Mouse (Mus musculus) gastrocnemius, adult 18-20 months (tissue): ENCODE measurements around the gene Pramef25. TPM values are rescaled to one million over a fixed set of nuclear protein-coding genes. Genes with fewer than 3 reads are reported as not detected.
A peak's percentile ranks its signal among the peaks of the same experiment; 100 is the strongest.
"Not testable (repeated sequence)": the region's sequence is repeated elsewhere in the genome, so short reads cannot be mapped to it uniquely, and the experiment has no call there.

Experiments used
- DNase-seq: peaks from one replicate; pipeline ENCODE4 v3.0.0; 2021; ENCODE audit warnings: low spot score
- long read RNA-seq, 2 experiments: library from polyadenylated mRNA; stranded (forward); transcript quantifications; one replicate each; pipeline ENCODE4 v2.0.0; 2021
- total RNA-seq, 2 experiments: library from RNA; stranded (reverse); gene quantifications; 2 replicates each; pipeline ENCODE4 v1.2.3; 2021

Gene Pramef25
- not detected for total RNA-seq
- long read RNA-seq, experiment 1 = 0 reads
- long read RNA-seq, experiment 2 = 0 reads

- DNase-seq = not testable (repeated sequence)
Measured at GRCm38 (mm10) chr4:143950916-143951315, at the start of gene Pramef25. Gene Pramef25 (minus strand): TSS chr4:143951016.

DNA sequence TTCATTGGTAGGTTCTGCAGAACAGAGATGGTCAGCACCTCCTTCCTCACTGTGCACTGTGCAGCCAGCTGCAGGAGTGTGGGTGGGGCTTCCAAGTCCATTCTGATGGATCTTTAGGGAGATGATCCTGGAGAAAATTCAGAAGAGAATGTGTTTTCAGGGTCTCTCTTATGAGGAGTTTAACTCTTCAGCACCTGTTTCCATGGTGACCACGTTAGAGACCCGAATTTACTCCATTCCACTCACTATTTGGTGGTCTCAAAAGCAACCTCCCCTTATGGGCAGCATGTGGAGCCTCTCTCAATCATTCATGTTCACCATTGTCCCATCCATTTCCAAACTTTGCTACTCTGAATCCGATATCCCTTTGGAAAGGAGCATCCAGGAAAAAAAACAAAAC, 43.5 kb upstream of the Pramef25 start, which contains the start of gene Pramef17:
Gene Pramef17 (minus strand): TSS at position 101 of the 400 bp plus-strand sequence.
- DNase-seq = not testable (repeated sequence)

GRCm38 (mm10) chr4:143988126-143988525, 37.3 kb upstream of the Pramef25 start:
- DNase-seq = peak; percentile 59

GRCm38 (mm10) chr4:143987475-143987941, 36.7 kb upstream of the Pramef25 start:
- DNase-seq = peak; percentile 63

DNA sequence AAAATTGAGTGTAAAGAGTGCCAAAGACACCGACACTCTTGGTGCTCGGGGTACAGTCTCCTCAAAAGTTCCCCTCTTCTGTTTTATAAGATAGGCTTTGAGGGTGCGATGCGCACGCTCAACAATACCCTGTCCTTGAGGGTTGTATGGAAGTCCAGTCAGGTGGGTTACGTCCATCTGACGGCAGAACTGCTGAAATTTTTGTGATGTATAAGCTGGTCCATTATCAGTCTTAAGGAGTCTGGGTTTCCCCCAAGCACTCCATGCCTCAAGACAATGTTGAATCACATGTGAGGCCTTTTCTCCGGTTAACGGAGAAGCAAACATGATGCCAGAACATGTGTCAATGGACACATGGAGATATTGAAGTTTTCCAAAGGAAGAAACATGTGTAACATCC, 34.9 kb upstream of the Pramef25 start:
- DNase-seq = peak; percentile 31

DNA sequence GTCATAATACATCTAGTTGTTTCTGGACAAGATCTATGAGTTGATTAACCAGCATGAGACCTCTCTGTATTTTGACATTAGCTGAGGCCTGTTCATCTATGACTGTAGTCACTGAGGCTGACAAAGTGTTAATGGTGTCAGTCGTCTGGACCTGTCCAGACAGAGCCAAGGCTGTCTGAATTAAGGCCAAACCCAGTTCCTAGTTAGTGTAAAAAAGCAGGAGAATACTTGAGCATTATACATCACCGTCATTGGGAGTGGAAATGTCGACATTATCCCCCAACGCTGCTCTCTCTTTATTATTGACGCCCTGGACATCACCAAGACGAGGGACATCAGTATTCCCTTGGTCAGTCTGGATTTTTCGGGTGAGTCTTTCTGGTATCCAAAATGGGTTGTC, 34.3 kb upstream of the Pramef25 start:
- DNase-seq = peak; percentile 29

- not testable (repeated sequence) for DNase-seq
Measured at GRCm38 (mm10) chr4:143983446-143983845, 32.6 kb upstream of the Pramef25 start.

- DNase-seq = not testable (repeated sequence)
Measured at GRCm38 (mm10) chr4:143966850-143967249, 16.0 kb upstream of the Pramef25 start, which contains the start of gene Gm13101. Gene Gm13101 (minus strand): TSS chr4:143966950.

GRCm38 (mm10) chr4:143900280-143900679, 50.5 kb downstream of the Pramef25 start, which contains the start of gene Pramef6:
Gene Pramef6 (minus strand): TSS chr4:143900380.
- not testable (repeated sequence) for DNase-seq

Other genes with a start within 250 kb of the Pramef25 start
- gene Gm13089, start 248.3 kb downstream of the Pramef25 start, total RNA-seq = not detected
- not detected for gene Gm13078, start 231.6 kb downstream of the Pramef25 start, total RNA-seq
- gene Gm13023, start 161.7 kb downstream of the Pramef25 start, total RNA-seq = not detected
- gene Gm13084, start 134.9 kb downstream of the Pramef25 start, total RNA-seq = not detected
- not detected for gene Gm13103, start 104.5 kb downstream of the Pramef25 start, total RNA-seq
- gene Pramef6, start 50.6 kb downstream of the Pramef25 start, total RNA-seq = not detected
- not detected for gene Gm13101, start 15.9 kb upstream of the Pramef25 start, total RNA-seq
- gene Pramef17, start 43.4 kb upstream of the Pramef25 start, total RNA-seq = not detected
- not detected for gene Pramel4, start 108.1 kb upstream of the Pramef25 start, total RNA-seq
- not detected for gene Gm13102, start 155.5 kb upstream of the Pramef25 start, total RNA-seq
- not detected for gene Oog3, start 211.6 kb upstream of the Pramef25 start, total RNA-seq
- not detected for gene Oog2, start 239.7 kb upstream of the Pramef25 start, total RNA-seq